Mouse (Mus musculus): Measurements from ENCODE around the gene Pnpo. TPM values are rescaled to one million over a fixed set of nuclear protein-coding genes. Genes with fewer than 3 reads are reported as not detected.

The Pnpo gene
- polyA plus RNA-seq, 1 experiment from 2014 or later: 32.0 TPM

DNA sequence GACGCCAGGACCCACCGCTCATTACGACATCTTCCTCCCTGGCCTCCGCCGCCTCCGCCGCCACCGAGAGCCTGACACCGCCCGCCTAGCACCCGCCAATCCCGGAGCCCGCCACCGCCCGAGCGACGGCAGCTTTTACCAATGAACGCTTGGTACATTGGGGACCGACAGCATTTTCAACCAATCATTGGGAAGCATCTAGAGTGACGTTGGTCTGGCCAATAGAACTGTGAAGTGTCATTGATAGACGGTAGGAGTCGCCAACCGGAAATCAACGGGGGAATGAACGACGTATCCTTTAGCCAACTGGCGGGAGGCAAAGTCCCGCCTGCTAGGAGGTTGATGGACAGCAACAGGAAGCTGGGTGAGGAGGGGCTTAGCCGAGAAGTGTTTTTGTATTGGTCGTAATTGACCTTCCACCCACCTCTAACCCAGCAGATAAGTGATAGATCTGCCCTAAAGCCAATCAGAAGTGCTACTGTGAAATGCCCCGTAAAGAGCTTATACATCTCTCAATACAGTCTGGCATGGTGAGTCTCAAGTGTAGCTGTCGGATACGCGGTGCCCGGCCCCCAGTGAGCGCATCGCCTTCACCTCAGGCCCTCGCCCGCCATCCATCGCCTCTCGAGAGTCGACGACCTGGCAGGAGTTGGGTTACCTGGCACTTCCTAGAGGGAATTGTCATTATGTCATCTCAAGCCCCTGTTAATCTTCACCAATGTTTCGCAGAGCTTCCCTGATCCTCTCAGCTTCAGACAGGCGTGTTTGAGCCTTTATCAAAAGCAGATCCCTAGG lies 34.0 kb upstream of the Pnpo start:
- Histone ChIP-seq H3K4me1 (peaks cover 52% of the 10 kb centered on the region), H3K27me3 (replicated peaks; ENCODE audit: low read depth, poor library complexity, severe bottlenecking) (peaks cover 13% of the 10 kb centered on the region), H3K27ac (replicated peaks) (peak overlapping the region; percentile 98), H3K36me3 (replicated peaks) (no peaks in the 10 kb centered on the region), H3K4me3 (peak overlapping the region; percentile 92), H3K9me3 (no peaks in the 10 kb centered on the region)
- WGBS: under 1% methylated on average over 45 of the region's 45 CpGs
- DNase-seq (ENCODE audit: low spot score): peak; percentile 99

DNA sequence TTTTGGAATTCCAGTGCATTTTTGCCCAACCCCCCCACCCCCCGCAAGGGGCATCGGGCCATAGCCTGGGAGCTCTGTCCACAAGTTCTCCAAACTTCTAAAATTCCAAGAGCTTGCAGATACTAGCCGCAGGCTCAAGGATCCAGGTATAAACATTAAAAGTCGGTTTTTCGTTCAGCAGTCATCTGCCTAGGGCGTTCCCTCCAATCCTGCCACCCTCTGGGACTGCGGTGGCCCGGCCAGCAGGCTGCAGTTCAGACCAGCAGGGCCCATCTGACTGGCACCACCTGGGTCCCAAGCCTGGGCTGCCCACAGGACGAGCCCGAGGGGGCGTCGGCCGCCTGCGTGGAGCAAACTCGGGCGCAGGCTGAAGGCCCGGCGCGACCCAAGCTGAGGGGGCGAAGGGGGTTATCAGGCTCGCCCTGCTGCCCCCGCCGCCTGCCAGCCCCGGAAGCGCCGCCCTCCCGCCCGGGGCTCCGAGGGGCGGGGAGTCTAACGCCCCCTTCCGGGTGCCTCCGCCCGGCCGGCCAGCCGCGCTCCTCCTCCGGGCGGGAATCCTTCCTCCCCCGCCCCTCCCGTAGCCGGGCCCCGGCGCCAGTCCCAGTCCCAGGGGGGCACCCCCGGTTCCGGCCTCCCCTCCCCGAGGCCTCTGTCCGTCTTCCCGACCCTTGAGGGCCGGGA lies 33.3 kb upstream of the Pnpo start:
- under 1% methylated on average over 50 of the region's 50 CpGs for WGBS

DNA sequence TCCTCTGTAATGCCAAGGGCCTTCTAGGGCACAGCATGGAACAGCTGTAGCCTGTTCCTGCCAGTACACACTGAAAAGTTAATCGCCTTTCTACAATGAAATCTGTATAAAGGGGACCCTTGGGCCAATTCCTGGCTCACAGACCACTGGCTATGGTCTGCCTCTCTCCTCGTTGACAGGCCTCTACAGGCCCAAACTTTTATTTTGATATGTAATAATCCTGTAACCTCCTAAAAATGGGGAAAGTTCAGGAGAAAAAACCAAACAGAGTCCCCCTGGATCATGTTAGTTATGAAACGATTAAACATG lies 32.5 kb upstream of the Pnpo start:
- Histone ChIP-seq H3K27me3 (replicated peaks; ENCODE audit: low read depth, poor library complexity, severe bottlenecking) (peaks cover 3% of the 10 kb centered on the region), H3K27ac (replicated peaks) (peak overlapping the region; percentile 98), H3K4me3 (peak overlapping the region; percentile 92), H3K9me3 (no peaks in the 10 kb centered on the region), H3K4me1 (peaks cover 42% of the 10 kb centered on the region), H3K36me3 (replicated peaks) (0 out of 2 replicates have a peak, but pooled peaks cover 3% of the 10 kb centered on the region)
- no peak for DNase-seq (ENCODE audit: low spot score)
- 60% methylated on average over 3 of the region's 3 CpGs for WGBS

More for the DNA sequence above, 33.3 kb upstream of the Pnpo start:
- Histone ChIP-seq H3K4me3 (peak overlapping the region; percentile 92), H3K4me1 (peaks cover 44% of the 10 kb centered on the region), H3K36me3 (replicated peaks) (0 out of 2 replicates have a peak, but pooled peaks cover 3% of the 10 kb centered on the region), H3K27me3 (replicated peaks; ENCODE audit: low read depth, poor library complexity, severe bottlenecking) (peaks cover 10% of the 10 kb centered on the region), H3K27ac (replicated peaks) (peak overlapping the region; percentile 98), H3K9me3 (no peaks in the 10 kb centered on the region)
- DNase-seq (ENCODE audit: low spot score): peak; percentile 92

DNA sequence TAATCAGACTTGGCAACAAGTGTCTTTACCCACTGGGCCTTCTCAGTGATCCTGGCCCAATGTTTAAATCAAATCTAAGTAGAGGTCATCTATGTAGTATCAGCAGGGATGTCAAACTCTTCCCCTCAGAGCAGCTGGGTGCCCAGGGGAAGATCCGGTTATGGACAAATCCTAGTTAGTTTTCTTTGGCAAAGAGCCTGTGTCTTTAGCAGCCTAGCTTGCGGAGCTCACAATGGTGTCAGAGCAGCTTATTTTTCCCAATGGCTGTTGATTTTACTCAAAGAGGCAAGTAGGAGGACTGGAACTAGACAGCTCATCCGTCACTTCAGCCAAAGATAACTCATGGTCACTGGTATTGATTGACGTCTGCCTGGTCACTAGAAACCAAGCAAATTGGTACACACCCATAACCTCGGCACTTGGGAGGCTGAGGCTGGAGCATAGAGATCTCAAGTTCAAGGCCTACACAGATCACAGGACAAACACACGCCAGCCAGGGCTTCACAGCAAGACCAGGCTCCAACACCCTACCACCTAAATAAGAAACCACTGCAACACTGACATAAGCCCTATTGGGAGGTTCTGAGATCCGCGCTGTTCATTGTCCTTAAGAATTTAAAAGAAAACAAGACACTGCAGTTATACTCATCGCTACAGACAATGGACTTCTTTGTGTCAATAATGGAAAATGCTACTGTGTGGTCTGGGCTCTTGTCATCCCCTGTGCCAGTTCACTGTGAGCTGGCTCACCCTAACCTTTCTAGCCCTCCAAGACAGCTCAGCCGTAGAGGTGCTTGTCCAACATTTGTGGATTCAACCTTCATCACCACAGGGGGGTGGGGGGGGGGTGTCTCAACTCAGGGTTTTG lies 32.0 kb upstream of the Pnpo start:
- Histone ChIP-seq H3K27ac (replicated peaks) (peak overlapping the region; percentile 98), H3K27me3 (replicated peaks; ENCODE audit: low read depth, poor library complexity, severe bottlenecking) (no peaks in the 10 kb centered on the region), H3K4me3 (peak overlapping the region; percentile 92), H3K9me3 (no peaks in the 10 kb centered on the region), H3K36me3 (replicated peaks) (peaks cover 7% of the 10 kb centered on the region; the same call in 1 of the 2 replicates), H3K4me1 (peaks cover 43% of the 10 kb centered on the region)
- 79% methylated on average over 10 of the region's 10 CpGs for WGBS
- no peak for DNase-seq (ENCODE audit: low spot score)

DNA sequence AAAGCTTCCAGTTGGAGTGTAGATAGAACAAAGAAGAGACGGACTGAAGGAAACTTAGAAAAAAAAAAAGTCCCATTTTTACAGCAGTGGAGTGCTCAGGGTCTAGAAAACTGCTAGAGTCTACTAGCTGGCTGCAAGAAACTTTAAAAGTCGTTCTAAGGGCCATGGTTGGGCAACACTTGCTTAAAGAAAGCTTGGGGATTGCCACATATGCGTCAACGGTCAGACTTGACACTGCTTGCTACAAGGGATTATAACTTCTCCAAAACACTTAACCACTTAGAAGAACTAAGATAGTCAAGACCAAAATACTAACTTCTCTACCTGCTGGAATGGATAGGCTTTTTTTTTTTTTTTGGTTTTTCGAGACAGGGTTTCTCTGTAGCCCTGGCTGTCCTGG lies 31.0 kb upstream of the Pnpo start:
- no peaks in the 10 kb centered on the region for H3K27me3 ChIP-seq (replicated peaks; ENCODE audit: low read depth, poor library complexity, severe bottlenecking)
- WGBS: 84% methylated on average over 5 of the region's 5 CpGs

DNA sequence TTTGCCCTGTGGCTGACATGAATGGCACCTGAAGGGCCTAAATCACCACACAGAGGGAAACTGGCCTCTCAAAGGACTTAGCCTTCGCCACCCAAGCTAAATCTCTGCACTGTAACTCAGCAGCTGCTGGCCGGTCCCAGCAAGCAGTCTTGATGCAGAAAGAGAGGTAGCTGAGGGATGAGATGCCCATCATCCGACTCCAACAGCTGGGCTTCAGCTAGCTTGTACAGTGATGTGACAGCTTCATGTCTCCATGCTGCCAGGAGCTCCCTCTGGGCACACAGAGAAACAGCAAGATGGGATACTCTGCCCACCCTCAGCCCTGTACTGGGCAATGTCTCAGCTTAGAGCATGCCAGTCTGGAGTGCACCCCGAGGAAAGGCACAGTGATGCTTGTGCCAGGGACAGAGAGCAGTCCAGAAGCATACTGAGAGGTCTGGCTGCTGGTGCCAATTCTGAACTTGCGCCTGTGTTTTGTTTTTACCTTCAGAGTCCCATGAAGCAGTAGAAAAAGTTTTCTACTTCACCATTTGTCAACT lies 29.7 kb upstream of the Pnpo start:
- H3K4me3 ChIP-seq: no peak overlapping the region
- no peak for DNase-seq (ENCODE audit: low spot score)
- no peaks in the 10 kb centered on the region for H3K9me3 ChIP-seq
- 92% methylated on average over 5 of the region's 5 CpGs for WGBS
- no peaks in the 10 kb centered on the region for H3K27me3 ChIP-seq (replicated peaks; ENCODE audit: low read depth, poor library complexity, severe bottlenecking)
- peaks cover 52% of the 10 kb centered on the region for H3K4me1 ChIP-seq
- peaks cover 8% of the 10 kb centered on the region; the same call in 1 of the 2 replicates for H3K36me3 ChIP-seq (replicated peaks)
- no peak overlapping the region; the same call in 1 of the 2 replicates for H3K27ac ChIP-seq (replicated peaks)

More for the DNA sequence above, 31.0 kb upstream of the Pnpo start:
- peaks cover 8% of the 10 kb centered on the region; the same call in 1 of the 2 replicates for H3K36me3 ChIP-seq (replicated peaks)
- no peaks in the 10 kb centered on the region for H3K9me3 ChIP-seq
- no peak overlapping the region for H3K27ac ChIP-seq (replicated peaks)
- H3K4me3 ChIP-seq: no peak overlapping the region
- H3K4me1 ChIP-seq: peaks cover 49% of the 10 kb centered on the region
- no peak for DNase-seq (ENCODE audit: low spot score)

DNA sequence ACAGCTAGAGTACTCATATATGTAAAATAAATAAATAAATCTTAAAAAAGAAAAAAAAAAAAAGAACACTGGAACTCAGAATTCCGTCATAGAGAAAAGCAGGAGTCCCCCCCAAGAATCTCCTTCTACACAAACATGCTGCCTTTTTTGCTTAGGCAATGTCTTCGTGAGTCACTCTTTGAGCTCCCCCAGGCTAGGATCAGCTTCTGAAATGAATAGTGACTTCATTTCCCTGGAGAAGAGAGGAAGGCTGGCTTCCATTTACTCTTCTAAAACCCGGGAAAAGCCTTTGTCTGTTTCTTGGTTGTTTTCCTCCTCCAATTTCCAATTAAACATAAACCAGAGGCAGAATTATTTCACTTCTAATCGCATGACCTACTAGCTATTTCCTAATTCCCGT lies 29.1 kb upstream of the Pnpo start:
- no peaks in the 10 kb centered on the region for H3K9me3 ChIP-seq
- 70% methylated on average over 5 of the region's 5 CpGs for WGBS
- peaks cover 8% of the 10 kb centered on the region; the same call in 1 of the 2 replicates for H3K36me3 ChIP-seq (replicated peaks)
- H3K4me1 ChIP-seq: peaks cover 49% of the 10 kb centered on the region
- H3K4me3 ChIP-seq: no peak overlapping the region
- no peaks in the 10 kb centered on the region for H3K27me3 ChIP-seq (replicated peaks; ENCODE audit: low read depth, poor library complexity, severe bottlenecking)
- no peak for DNase-seq (ENCODE audit: low spot score)
- no peak overlapping the region for H3K27ac ChIP-seq (replicated peaks)

DNA sequence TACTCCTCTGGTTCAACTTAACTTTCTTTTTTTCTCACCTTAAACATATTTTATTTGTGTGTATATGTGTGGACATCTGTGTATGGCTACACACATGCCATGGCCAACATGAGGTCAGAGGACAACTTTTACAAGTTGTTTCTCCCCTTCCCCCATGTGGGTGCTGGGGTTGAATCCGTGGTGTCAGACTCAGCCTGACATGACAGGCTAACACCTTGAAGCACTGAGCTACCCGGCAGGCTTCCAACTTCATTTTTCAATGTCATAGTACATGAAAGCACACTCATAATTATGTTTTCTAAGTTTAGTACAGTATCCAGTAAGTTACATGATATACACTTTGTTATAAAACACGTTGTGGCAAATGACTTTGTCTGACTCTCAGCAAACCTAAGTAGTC lies 26.6 kb upstream of the Pnpo start:
- H3K4me3 ChIP-seq: no peak overlapping the region
- no peaks in the 10 kb centered on the region for H3K9me3 ChIP-seq
- peaks cover 36% of the 10 kb centered on the region for H3K4me1 ChIP-seq
- no peaks in the 10 kb centered on the region for H3K27me3 ChIP-seq (replicated peaks; ENCODE audit: low read depth, poor library complexity, severe bottlenecking)
- WGBS: 87% methylated on average over 3 of the region's 3 CpGs
- no peak overlapping the region for H3K27ac ChIP-seq (replicated peaks)
- H3K36me3 ChIP-seq (replicated peaks): peaks cover 8% of the 10 kb centered on the region; the same call in 1 of the 2 replicates
- no peak for DNase-seq (ENCODE audit: low spot score)

DNA sequence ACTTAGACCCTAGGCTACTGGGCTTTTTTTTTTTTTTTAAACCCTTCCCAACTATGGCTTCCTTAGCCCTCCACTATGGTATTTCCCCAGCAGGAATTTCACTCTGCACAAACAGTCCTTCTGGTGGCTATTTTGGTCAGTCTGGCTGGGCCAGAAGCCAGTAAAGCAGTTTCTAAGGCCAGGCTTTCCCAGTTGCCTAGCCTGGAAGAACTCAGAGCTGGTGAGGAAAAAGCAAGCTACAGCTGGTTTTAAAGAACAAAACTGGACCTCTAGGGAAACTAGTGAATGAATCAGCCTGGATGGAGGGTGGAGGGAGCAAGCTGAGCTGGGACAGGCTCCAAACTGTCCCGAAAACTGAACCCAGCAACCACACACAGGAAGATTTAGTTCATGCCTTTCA lies 26.0 kb upstream of the Pnpo start:
- Histone ChIP-seq H3K36me3 (replicated peaks) (peaks cover 8% of the 10 kb centered on the region; the same call in 1 of the 2 replicates), H3K27me3 (replicated peaks; ENCODE audit: low read depth, poor library complexity, severe bottlenecking) (no peaks in the 10 kb centered on the region), H3K27ac (replicated peaks) (no peak overlapping the region), H3K4me1 (peaks cover 36% of the 10 kb centered on the region), H3K4me3 (no peak overlapping the region), H3K9me3 (no peaks in the 10 kb centered on the region)
- no peak for DNase-seq (ENCODE audit: low spot score)
- 76% methylated on average over 1 of the region's 1 CpGs for WGBS

DNA sequence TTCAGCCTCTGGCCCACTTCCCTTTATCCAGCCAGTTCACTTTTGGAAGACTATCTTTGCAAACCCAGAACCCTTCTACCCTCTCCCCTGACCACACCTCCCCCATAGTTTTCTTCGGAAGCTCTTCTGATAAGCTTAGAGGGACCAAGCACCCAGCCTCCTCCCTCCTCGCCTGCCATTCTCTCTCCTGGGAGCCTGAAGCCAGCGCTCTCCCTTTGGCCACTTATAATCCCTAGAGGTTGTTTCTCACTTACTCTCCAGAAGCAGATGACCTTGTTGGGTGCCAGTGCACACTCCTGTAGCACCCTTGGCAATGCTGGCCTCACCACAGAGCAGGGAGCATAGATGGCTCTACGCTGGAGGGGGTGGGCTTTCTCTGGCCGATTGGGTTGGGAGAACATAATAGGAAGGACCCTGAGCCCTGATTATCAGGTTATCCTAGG lies 25.5 kb upstream of the Pnpo start:
- no peak overlapping the region; the same call in 1 of the 2 replicates for H3K27ac ChIP-seq (replicated peaks)
- DNase-seq (ENCODE audit: low spot score): no peak
- no peaks in the 10 kb centered on the region for H3K9me3 ChIP-seq
- peaks cover 8% of the 10 kb centered on the region; the same call in 1 of the 2 replicates for H3K36me3 ChIP-seq (replicated peaks)
- 75% methylated on average over 5 of the region's 5 CpGs for WGBS
- H3K27me3 ChIP-seq (replicated peaks; ENCODE audit: low read depth, poor library complexity, severe bottlenecking): no peaks in the 10 kb centered on the region
- no peak overlapping the region for H3K4me3 ChIP-seq
- peaks cover 34% of the 10 kb centered on the region for H3K4me1 ChIP-seq

DNA sequence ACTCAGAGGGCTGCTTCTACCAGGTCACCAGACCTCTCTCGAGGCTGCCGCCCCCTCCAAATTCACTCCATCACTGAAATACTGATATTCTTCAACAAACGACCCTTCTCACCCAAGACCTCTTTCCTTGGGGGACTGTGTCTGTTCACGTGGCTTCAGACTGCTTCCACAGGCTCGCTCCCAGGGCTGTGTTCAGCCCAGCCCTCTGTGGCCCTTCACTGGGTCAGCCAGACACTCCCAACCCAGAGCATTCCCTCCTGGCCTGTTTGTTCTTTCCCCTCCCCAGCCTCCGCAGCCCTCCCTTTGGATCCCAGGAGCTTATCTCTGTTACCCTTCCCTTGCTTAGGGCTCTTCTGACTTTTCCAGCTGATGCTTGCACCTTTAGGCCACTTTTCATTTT lies 24.7 kb upstream of the Pnpo start:
- no peak for DNase-seq (ENCODE audit: low spot score)
- H3K36me3 ChIP-seq (replicated peaks): peaks cover 8% of the 10 kb centered on the region; the same call in 1 of the 2 replicates
- no peak overlapping the region for H3K4me3 ChIP-seq
- no peaks in the 10 kb centered on the region for H3K27me3 ChIP-seq (replicated peaks; ENCODE audit: low read depth, poor library complexity, severe bottlenecking)
- peaks cover 30% of the 10 kb centered on the region for H3K4me1 ChIP-seq
- no peak overlapping the region for H3K27ac ChIP-seq (replicated peaks)
- WGBS: 65% methylated on average over 6 of the region's 6 CpGs
- no peaks in the 10 kb centered on the region for H3K9me3 ChIP-seq

Data from embryonic facial prominence, embryonic 10.5 days (tissue).